Mouse (Mus musculus): ENCODE measurements around the gene Tmeff1. TPM values are rescaled to one million over a fixed set of nuclear protein-coding genes. Genes with fewer than 3 reads are reported as not detected.
"Not testable (repeated sequence)": the region's sequence is repeated elsewhere in the genome, so short reads cannot be mapped to it uniquely, and the experiment has no call there.

The Tmeff1 gene
- polyA plus RNA-seq, 1 experiment from 2014 or later = 45.4 TPM

GRCm38 (mm10) chr4:48683633-48684209 lies 98.7 kb downstream of the Tmeff1 start:
- H3K4me1 ChIP-seq (replicated peaks); H3K9ac ChIP-seq; H3K9me3 ChIP-seq; H3K4me2 ChIP-seq (replicated peaks); H3K27ac ChIP-seq; H3K4me3 ChIP-seq (replicated peaks); H3K36me3 ChIP-seq; H3K27me3 ChIP-seq (replicated peaks); ATAC-seq: not testable (repeated sequence)
- WGBS = 94% methylated on average over 21 of the region's 21 CpGs

- H3K36me3 ChIP-seq = no peaks in the 10 kb centered on the region
- H3K27ac ChIP-seq = no peak overlapping the region
- no peak overlapping the region for H3K4me2 ChIP-seq (replicated peaks)
- no peaks in the 10 kb centered on the region for H3K27me3 ChIP-seq (replicated peaks)
- ATAC-seq = no peak
- no peaks in the 10 kb centered on the region for H3K9me3 ChIP-seq
- no peak overlapping the region for H3K9ac ChIP-seq
- 56% methylated on average over 7 of the region's 7 CpGs for WGBS
- H3K4me3 ChIP-seq (replicated peaks) = no peak overlapping the region
- H3K4me1 ChIP-seq (replicated peaks) = peaks cover 2% of the 10 kb centered on the region; the same call in 1 of the 2 replicates
These were observed 99.7 kb downstream of the Tmeff1 start for GRCm38 (mm10) chr4:48684593-48685187.

- Histone ChIP-seq H3K36me3 (no peaks in the 10 kb centered on the region), H3K9me3 (no peaks in the 10 kb centered on the region), H3K27ac (no peak overlapping the region), H3K4me1 (replicated peaks) (no peaks in the 10 kb centered on the region; the same call in 1 of the 2 replicates), H3K4me2 (replicated peaks) (no peak overlapping the region), H3K9ac (no peak overlapping the region), H3K4me3 (replicated peaks) (no peak overlapping the region), H3K27me3 (replicated peaks) (no peaks in the 10 kb centered on the region)
- ATAC-seq = no peak
- 59% methylated on average over 6 of the region's 6 CpGs for WGBS
These were observed 103.2 kb downstream of the Tmeff1 start for GRCm38 (mm10) chr4:48688148-48688547.

- Histone ChIP-seq H3K4me2 (replicated peaks) (no peak overlapping the region), H3K27me3 (replicated peaks) (no peaks in the 10 kb centered on the region), H3K4me1 (replicated peaks) (no peaks in the 10 kb centered on the region), H3K9me3 (no peaks in the 10 kb centered on the region), H3K9ac (no peak overlapping the region), H3K4me3 (replicated peaks) (no peak overlapping the region), H3K27ac (no peak overlapping the region), H3K36me3 (no peaks in the 10 kb centered on the region)
- no peak for ATAC-seq
- whole genome bisulfite sequencing = 84% methylated on average over 9 of the region's 9 CpGs
These were observed 105.7 kb downstream of the Tmeff1 start for GRCm38 (mm10) chr4:48690640-48691039.

GRCm38 (mm10) chr4:48691793-48692437 lies 106.9 kb downstream of the Tmeff1 start:
- peak; percentile 58; the same call in 1 of the 2 replicates for ATAC-seq
- Histone ChIP-seq H3K4me1 (replicated peaks) (no peaks in the 10 kb centered on the region), H3K9me3 (no peaks in the 10 kb centered on the region), H3K36me3 (no peaks in the 10 kb centered on the region), H3K27ac (no peak overlapping the region), H3K27me3 (replicated peaks) (no peaks in the 10 kb centered on the region), H3K9ac (no peak overlapping the region), H3K4me2 (replicated peaks) (no peak overlapping the region), H3K4me3 (replicated peaks) (no peak overlapping the region)
- WGBS = 43% methylated on average over 7 of the region's 7 CpGs

GRCm38 (mm10) chr4:48692736-48693292 lies 107.8 kb downstream of the Tmeff1 start:
- ATAC-seq = no peak
- Histone ChIP-seq H3K9ac (no peak overlapping the region), H3K27ac (no peak overlapping the region), H3K4me1 (replicated peaks) (no peaks in the 10 kb centered on the region), H3K4me2 (replicated peaks) (no peak overlapping the region), H3K36me3 (no peaks in the 10 kb centered on the region), H3K4me3 (replicated peaks) (no peak overlapping the region), H3K27me3 (replicated peaks) (no peaks in the 10 kb centered on the region), H3K9me3 (no peaks in the 10 kb centered on the region)
- WGBS = 66% methylated on average over 9 of the region's 9 CpGs

GRCm38 (mm10) chr4:48696706-48697105 lies 111.7 kb downstream of the Tmeff1 start:
- 87% methylated on average over 3 of the region's 3 CpGs for WGBS
- H3K4me1 ChIP-seq (replicated peaks) = no peaks in the 10 kb centered on the region
- no peaks in the 10 kb centered on the region for H3K9me3 ChIP-seq
- no peak overlapping the region for H3K4me2 ChIP-seq (replicated peaks)
- no peak overlapping the region for H3K9ac ChIP-seq
- no peaks in the 10 kb centered on the region for H3K36me3 ChIP-seq
- H3K27ac ChIP-seq = no peak overlapping the region
- H3K27me3 ChIP-seq (replicated peaks) = no peaks in the 10 kb centered on the region
- no peak overlapping the region for H3K4me3 ChIP-seq (replicated peaks)
- ATAC-seq = no peak

GRCm38 (mm10) chr4:48697302-48697701 lies 112.3 kb downstream of the Tmeff1 start:
- ATAC-seq = 0 out of 2 replicates have a peak, but pooled peaks have one; percentile 47
- Histone ChIP-seq H3K27ac (no peak overlapping the region), H3K9me3 (no peaks in the 10 kb centered on the region), H3K4me2 (replicated peaks) (no peak overlapping the region), H3K36me3 (no peaks in the 10 kb centered on the region), H3K4me1 (replicated peaks) (no peaks in the 10 kb centered on the region), H3K27me3 (replicated peaks) (no peaks in the 10 kb centered on the region), H3K4me3 (replicated peaks) (no peak overlapping the region), H3K9ac (no peak overlapping the region)
- WGBS = 49% methylated on average over 11 of the region's 11 CpGs

Other genes starting within 250 kb of the Tmeff1 start
- 45.7 and 50.5 TPM in 2 replicates for gene Tex10, start 111.7 kb upstream of the Tmeff1 start, polyA plus RNA-seq (2015; fragmentation: Nextera tagmentation; extraction: Ambion mirVana)
- gene Msantd3, start 45.2 kb upstream of the Tmeff1 start, polyA plus RNA-seq (2015; fragmentation: Nextera tagmentation; extraction: Ambion mirVana) = 16.9 and 19.8 TPM in 2 replicates
- 0.35 and 0.39 TPM in 2 replicates for gene Cavin4, start 78.3 kb downstream of the Tmeff1 start, polyA plus RNA-seq (2015; fragmentation: Nextera tagmentation; extraction: Ambion mirVana)

All from intestine, embryonic 15.5 days (tissue).